Mouse (Mus musculus) MEL (cell line): ENCODE measurements around the gene Eci1.

Source experiments
- BHLHE40 ChIP-seq: IDR thresholded peaks from 2 replicates; pipeline ENCODE4 v1.6.1; 2012; ENCODE audit warnings: low read depth, mild to moderate bottlenecking, inconsistent platforms, low read length, improper control_type of control experiment, borderline replicate concordance
- CTCF ChIP-seq, 3 experiments: IDR thresholded peaks in 2 of 3; conservative IDR thresholded peaks in 1 of 3; 2 replicates each; pipeline ENCODE4 v1.5.1; 2011 to 2012; ENCODE audit warnings: low read length in 3 of 3, low read depth in 2 of 3, mild to moderate bottlenecking in 2 of 3, improper control_type of control experiment in 1 of 3, inconsistent platforms in 1 of 3, mixed read lengths in 1 of 3, moderate library complexity in 1 of 3; ENCODE audit not compliant: control insufficient read depth in 1 of 3, insufficient read depth in 1 of 3, poor library complexity in 1 of 3, severe bottlenecking in 1 of 3
- NRF1 ChIP-seq: IDR thresholded peaks from 2 replicates; pipeline ENCODE4 v1.6.1; 2014; ENCODE audit warnings: low read depth, mild to moderate bottlenecking, inconsistent platforms, low read length, improper control_type of control experiment, moderate library complexity; ENCODE audit not compliant: poor library complexity, insufficient read depth, severe bottlenecking
- TBP ChIP-seq: IDR thresholded peaks from 2 replicates; pipeline ENCODE4 v1.8.0; 2011; ENCODE audit warnings: low read depth, low read length, improper control_type of control experiment
- ZMIZ1 ChIP-seq: IDR thresholded peaks from 2 replicates; pipeline ENCODE4 v1.6.1; 2012; ENCODE audit warnings: low read depth, mild to moderate bottlenecking, inconsistent platforms, low read length, improper control_type of control experiment, moderate library complexity

DNA sequence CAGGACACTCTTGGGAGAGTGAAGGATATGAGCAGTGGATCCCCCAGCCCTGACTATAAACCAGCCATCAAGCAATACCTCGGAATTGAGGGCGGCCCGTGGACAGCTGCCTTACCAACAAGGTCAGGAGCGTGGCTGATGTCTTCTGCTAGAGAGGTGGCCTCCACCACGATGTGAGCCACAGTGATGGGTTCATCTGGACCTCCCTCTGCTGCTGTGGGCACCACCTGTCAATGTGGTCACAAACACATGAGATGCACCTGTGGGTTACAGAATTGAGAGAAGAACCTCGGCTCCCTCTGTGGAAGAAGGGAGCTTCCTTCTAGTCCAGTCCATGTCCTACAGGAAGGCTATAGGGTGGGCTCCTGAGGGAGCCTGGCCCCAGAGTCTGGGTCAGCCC lies 23.1 kb downstream of the Eci1 start:
- no peak for TF ChIP-seq NRF1
- TF ChIP-seq CTCF (IDR thresholded peaks at IDR 0.05 in 2 of 3, conservative IDR thresholded peaks at IDR 0.05 in 1 of 3; ENCODE audit: control insufficient read depth in 1 of 3, insufficient read depth in 1 of 3, low read depth in 2 of 3, low read length in 3 of 3, poor library complexity in 1 of 3, severe bottlenecking in 1 of 3), result no peak
- no peak for TF ChIP-seq BHLHE40
- TF ChIP-seq ZMIZ1, result no peak
- no peak for TF ChIP-seq TBP
